Mouse (Mus musculus) olfactory bulb, adult 2 months (tissue): ENCODE measurements around the gene Tdp1.

ENCODE experiments used
- CTCF ChIP-seq: fragments of 200-500 bp; IDR thresholded peaks from 2 replicates; pipeline ENCODE4 v1.5.1; 2012; ENCODE audit warnings: low read depth, mild to moderate bottlenecking, low read length, moderate library complexity; ENCODE audit not compliant: insufficient read depth
- POLR2A ChIP-seq: fragments of 200-500 bp; IDR thresholded peaks from 2 replicates; pipeline ENCODE4 v1.6.1; 2012; ENCODE audit warnings: mild to moderate bottlenecking, low read depth, low read length, moderate library complexity; ENCODE audit not compliant: insufficient read depth

DNA sequence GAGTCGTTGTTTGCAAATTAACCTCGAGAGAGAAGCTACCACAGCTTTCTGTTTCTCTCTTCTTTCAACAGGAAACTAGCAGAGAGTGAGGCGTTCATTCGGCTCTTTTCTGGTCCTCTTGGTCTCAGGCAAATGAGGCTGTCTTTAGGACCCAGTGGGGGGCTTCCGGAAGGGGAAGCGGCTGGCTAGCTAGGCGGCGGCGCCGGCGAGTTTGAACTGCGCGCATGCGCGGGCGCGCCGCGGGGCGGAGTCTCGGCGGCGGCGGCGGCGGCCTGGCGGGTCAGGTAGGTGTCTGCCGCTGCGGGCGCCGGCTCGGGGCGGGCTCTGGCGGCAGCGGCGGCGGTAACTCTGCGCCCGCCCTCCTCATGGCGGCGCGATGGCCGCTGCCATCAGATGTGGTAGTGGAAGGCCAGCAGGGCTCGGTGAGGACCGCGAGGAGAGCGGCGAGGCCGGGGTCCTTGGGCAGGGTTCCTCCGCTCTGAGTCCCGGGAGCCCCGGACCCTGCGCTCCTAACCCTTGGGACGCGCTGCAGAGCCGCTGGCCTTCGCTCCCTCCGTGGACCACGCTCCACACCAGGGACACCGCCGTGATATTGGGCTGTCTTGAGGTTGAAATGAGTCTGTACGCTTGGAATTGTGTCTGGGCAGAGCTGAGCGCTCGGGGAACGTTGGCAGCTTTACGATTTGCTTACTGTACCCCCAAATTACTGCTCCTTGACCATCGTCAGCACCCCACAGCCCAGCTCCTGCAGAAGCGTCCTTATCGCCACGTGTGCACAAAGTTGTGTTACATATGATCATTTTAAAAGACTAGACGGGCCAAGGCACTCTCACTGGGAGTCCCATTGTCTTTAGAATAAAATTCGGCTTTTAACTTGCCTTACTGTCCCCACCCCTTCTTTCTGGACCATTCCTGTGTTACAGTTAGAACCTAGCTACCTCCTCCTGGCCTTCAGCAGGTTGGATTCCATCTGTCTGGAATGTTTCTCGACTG is at the start of gene Tdp1, which contains the start of gene Efcab11:
- TF ChIP-seq CTCF, result no peak
- TF ChIP-seq POLR2A, result peak; percentile 72
